8 mouse cellular contexts compared by ENCODE assay signal in the genomic region with DNA sequence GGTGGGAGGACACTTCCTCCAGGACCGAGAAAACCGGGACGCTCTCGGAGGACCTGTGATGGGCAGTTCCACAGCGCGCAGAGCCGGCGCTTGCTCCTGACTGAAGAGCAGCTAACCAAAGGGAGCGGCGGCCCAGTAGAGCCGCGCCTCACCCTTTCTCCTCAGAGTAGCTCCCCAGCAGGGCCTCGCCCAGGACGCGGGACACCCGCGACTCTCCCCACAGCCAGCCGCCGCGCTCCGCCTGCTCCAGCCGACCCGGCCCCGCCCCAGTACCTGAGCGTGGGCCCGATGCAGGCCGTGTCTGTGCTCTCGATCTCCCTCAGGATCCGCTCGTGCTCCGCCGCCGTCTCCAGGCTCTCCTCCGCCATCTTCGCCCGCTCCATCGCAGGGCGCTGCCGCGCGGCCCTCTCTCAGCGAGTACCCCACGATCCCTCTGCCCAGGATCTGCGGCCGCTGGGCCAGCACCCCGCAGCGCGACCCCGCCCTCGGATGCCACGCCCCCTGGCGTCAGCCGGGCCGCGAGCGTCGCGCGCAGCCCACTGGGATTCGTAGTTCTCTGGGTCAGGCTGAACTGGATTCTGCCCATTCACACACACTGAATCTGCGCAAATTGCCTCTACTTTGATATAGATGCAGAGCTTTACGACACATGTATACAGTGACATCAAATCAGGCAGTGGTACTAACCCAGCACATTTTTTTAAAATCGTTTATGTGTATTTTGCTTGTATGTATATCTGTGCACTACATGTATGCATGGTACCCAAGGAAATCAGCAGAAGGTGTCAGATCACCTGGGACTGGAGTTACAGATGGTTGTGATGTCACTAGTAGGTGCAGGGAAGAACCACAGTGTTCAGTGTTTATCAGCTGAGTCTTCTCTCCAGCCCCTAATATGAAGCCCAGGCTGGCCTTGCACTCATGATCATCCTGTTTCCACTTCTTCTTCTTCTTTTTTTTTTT. TPM values are rescaled to one million over a fixed set of nuclear protein-coding genes. Genes with fewer than 3 reads are reported as not detected.
A peak's percentile ranks its signal among the peaks of the same experiment; 100 is the strongest.
DNase-seq lines count a peak whose midpoint lies in the region; ATAC-seq and TF ChIP-seq lines count a peak whose summit lies in the region.

A gene (minus strand): TSS at position 491 of the 963 bp plus-strand sequence.

- H3K36me3 ChIP-seq in ES-E14 (ENCODE audit: control insufficient read depth, insufficient read depth, low read length, poor library complexity, severe bottlenecking) = no peaks in the 10 kb centered on the region
- H3K36me3 ChIP-seq in forebrain, embryonic 16.5 days (ENCODE audit: control insufficient read depth, insufficient read depth) = no peaks in the 10 kb centered on the region
- no peaks in the 10 kb centered on the region for H3K36me3 ChIP-seq in lung, embryonic 15.5 days

- peak within 1 kb of the TSS; percentile 93 for H3K9ac ChIP-seq in ES-E14 (ENCODE audit: insufficient read depth, low read depth, low read length, poor library complexity, severe bottlenecking)
- peak within 1 kb of the TSS; percentile 95 for H3K9ac ChIP-seq in forebrain, embryonic 16.5 days (replicated peaks; ENCODE audit: low read depth, low read length)
- H3K9ac ChIP-seq in lung, embryonic 15.5 days = peak within 1 kb of the TSS; percentile 82

- no peaks in the 10 kb centered on the region for H3K27me3 ChIP-seq in forebrain, embryonic 16.5 days (replicated peaks; ENCODE audit: control insufficient read depth, insufficient read depth, low read length)
- H3K27me3 ChIP-seq in lung, embryonic 15.5 days = no peaks in the 10 kb centered on the region

- intact Hi-C loops in heart, postnatal 36 days (cut with DNase I) = loop anchor here (2.0 to 10.0 kb wide), 2 partner anchors 33 to 265 kb away; a partner anchor contains a TSS

- under 1% methylated on average over 59 of the region's 63 CpGs for WGBS in forebrain, embryonic 16.5 days
- under 1% methylated on average over 63 of the region's 63 CpGs for WGBS in lung, embryonic 15.5 days

- peak within 1 kb of the TSS; percentile 73 for H3K4me2 ChIP-seq in forebrain, embryonic 16.5 days (ENCODE audit: low read length)
- H3K4me2 ChIP-seq in lung, embryonic 15.5 days = peak within 1 kb of the TSS; percentile 84

- ATAC-seq in forebrain, embryonic 16.5 days = peak; percentile 95
- ATAC-seq in lung, embryonic 15.5 days (ENCODE audit: borderline replicate concordance, extremely low read depth, low FRiP score, low TSS enrichment) = peak; percentile 95

- no peak within 1 kb of the TSS; the same call in 1 of the 2 replicates for H3K27ac ChIP-seq in ES-E14 (ENCODE audit: insufficient read depth, low read depth, low read length, poor library complexity, severe bottlenecking)
- peak within 1 kb of the TSS; percentile 84 for H3K27ac ChIP-seq in forebrain, embryonic 16.5 days (ENCODE audit: low read length)
- H3K27ac ChIP-seq in lung, embryonic 15.5 days = peak within 1 kb of the TSS; percentile 78

- H3K9me3 ChIP-seq in ES-E14 (ENCODE audit: control insufficient read depth, insufficient read depth, low read depth, low read length) = no peaks in the 10 kb centered on the region
- H3K9me3 ChIP-seq in forebrain, embryonic 16.5 days (ENCODE audit: control insufficient read depth, low read length) = no peaks in the 10 kb centered on the region
- no peaks in the 10 kb centered on the region for H3K9me3 ChIP-seq in lung, embryonic 15.5 days

- peaks cover 4 to 9% of the 10 kb centered on the region in 2 experiments; a peak in 2 of 4 replicates for H3K4me1 ChIP-seq in ES-E14 (ENCODE audit: control insufficient read depth in 2 of 2, insufficient read depth in 2 of 2, low read length in 2 of 2, poor library complexity in 1 of 2)
- peaks cover 18% of the 10 kb centered on the region for H3K4me1 ChIP-seq in forebrain, embryonic 16.5 days (replicated peaks; ENCODE audit: control insufficient read depth, insufficient read depth, low read length)
- peaks cover 8% of the 10 kb centered on the region for H3K4me1 ChIP-seq in lung, embryonic 15.5 days

- peak within 1 kb of the TSS; percentile 84 to 97 for H3K4me3 ChIP-seq in ES-E14 (ENCODE audit: insufficient read depth in 1 of 2, low read depth in 1 of 2, low read length in 2 of 2, poor library complexity in 1 of 2, severe bottlenecking in 1 of 2)
- peak within 1 kb of the TSS; percentile 96 for H3K4me3 ChIP-seq in forebrain, embryonic 16.5 days (replicated peaks; ENCODE audit: low read length)
- H3K4me3 ChIP-seq in lung, embryonic 15.5 days = peak within 1 kb of the TSS; percentile 80

- in situ Hi-C loops in ES-E14 (cut with MboI; ENCODE audit: low sequenced_read_pairs in 2 of 2, unreplicated experiment in 2 of 2) = no loop called here

- DNase-seq in ES-E14 (ENCODE audit: low read depth, low spot score) = peak; percentile 49
- DNase-seq in cerebellum, adult 11-12 months = peak; percentile 84
- DNase-seq in heart, postnatal 36 days = peak; percentile 92 to 93
- peak; percentile 78 to 83 for DNase-seq in layer of hippocampus, adult 8-10 months (ENCODE audit: low spot score in 2 of 2)
- DNase-seq in ovary, adult 18-20 months (ENCODE audit: low spot score) = peak; percentile 72
- DNase-seq in thymus, postnatal 0 days (ENCODE audit: low spot score) = peak; percentile 74

TF ChIP-seq in ES-E14, 5 proteins besides CTCF, POLR2A, EP300 and RAD21:
- peak; percentile 92 for TF ChIP-seq HCFC1 (IDR thresholded peaks at IDR 0.05; ENCODE audit: borderline replicate concordance, insufficient read depth, low read length)
- no peak for TF ChIP-seq CHD2 (IDR thresholded peaks at IDR 0.05; ENCODE audit: low read depth, low read length)
- TF ChIP-seq MAFK (IDR thresholded peaks at IDR 0.05; ENCODE audit: insufficient read depth, low read depth, low read length) = no peak
- no peak for TF ChIP-seq ZNF384 (IDR thresholded peaks at IDR 0.05; ENCODE audit: low read depth, low read length)
- TF ChIP-seq ZC3H11A (IDR thresholded peaks at IDR 0.05; ENCODE audit: borderline replicate concordance, low read depth, low read length) = no peak

RNA-seq across cellular contexts. Expression of the gene that starts here (rescaled TPM):
- total RNA-seq in ES-E14 (2012; rRNA removed) = 18.1 and 19.8 TPM in 2 replicates
- 62.0 and 66.1 TPM in 2 replicates for polyA plus RNA-seq in forebrain, embryonic 16.5 days (2015; fragmentation: Nextera tagmentation; extraction: Ambion mirVana)
- total RNA-seq in heart, postnatal 36 days (2021) = 10 to 100 TPM; 20.6 to 21.4 TPM
- total RNA-seq in layer of hippocampus, adult 8-10 months (2022) = 100 to 1,000 TPM; 113 to 138 (median 123) TPM
- 29.5 and 34.2 TPM in 2 replicates for polyA plus RNA-seq in lung, embryonic 15.5 days (2015; fragmentation: Nextera tagmentation; extraction: Ambion mirVana)
- polyA plus RNA-seq in thymus, postnatal 0 days (2015; fragmentation: Nextera tagmentation; extraction: Ambion mirVana) = 7.8 and 8.5 TPM in 2 replicates
